Comparison of ENCODE assay signal across 23 mouse cellular contexts in genomic region chr13:44058277-44058676, GRCm38 (mm10).
DNase-seq lines count a peak whose midpoint lies in the region; ATAC-seq and TF ChIP-seq lines count a peak whose summit lies in the region.
"Had no signal": no experiment of that assay in that cellular context is flagged by ENCODE, and none has a peak within 500 bp of the region (broad histone marks: within the 10 kb centered on the region; RNA-seq: fewer than 3 reads in every experiment).

No protein-coding gene starts in this region.

- no peak overlapping the region for H3K4me2 ChIP-seq in heart, embryonic 13.5 days
- no peak overlapping the region for H3K4me2 ChIP-seq in heart, postnatal 0 days (ENCODE audit: low read depth, low read length)
- H3K4me2 ChIP-seq: hindbrain, embryonic 13.5 days had no signal

- H3K36me3 ChIP-seq in heart, embryonic 13.5 days = no peaks in the 10 kb centered on the region
- no peaks in the 10 kb centered on the region for H3K36me3 ChIP-seq in heart, postnatal 0 days (replicated peaks; ENCODE audit: control insufficient read depth, insufficient read depth, low read length)
- H3K36me3 ChIP-seq: embryonic facial prominence, embryonic 10.5 days; forebrain, embryonic 10.5 days; G1E; hindbrain, embryonic 13.5 days had no signal

- H3K9ac ChIP-seq in heart, embryonic 13.5 days = peak overlapping the region; percentile 13; the same call in 1 of the 2 replicates
- H3K9ac ChIP-seq in heart, postnatal 0 days (replicated peaks; ENCODE audit: low read depth, low read length) = no peak overlapping the region
- H3K9ac ChIP-seq: hindbrain, embryonic 13.5 days had no signal

- TF ChIP-seq EP300 in heart, postnatal 0 days (IDR thresholded peaks at IDR 0.05; ENCODE audit: low read depth) = no peak

- 39% methylated on average over 2 of the region's 2 CpGs for WGBS in heart, embryonic 13.5 days
- WGBS in heart, postnatal 0 days = 27% methylated on average over 2 of the region's 2 CpGs

- TF ChIP-seq CTCF in heart, postnatal 0 days (IDR thresholded peaks at IDR 0.05; ENCODE audit: low read depth) = no peak

- no peaks in the 10 kb centered on the region for H3K27me3 ChIP-seq in heart, embryonic 13.5 days (replicated peaks)
- H3K27me3 ChIP-seq in heart, postnatal 0 days (ENCODE audit: control insufficient read depth, insufficient read depth, low read length) = no peaks in the 10 kb centered on the region

- ATAC-seq in heart, embryonic 13.5 days (ENCODE audit: extremely low read depth, insufficient number of reproducible peaks, low FRiP score, low TSS enrichment) = no peak
- ATAC-seq in heart, postnatal 0 days (ENCODE audit: insufficient read depth, low read depth) = peak; percentile 69
- ATAC-seq: CD4-positive, CD25-positive, alpha-beta regulatory T cell, adult 4 months; forebrain, embryonic 14.5 days; hindbrain, postnatal 0 days had no signal

- peaks cover 85% of the 10 kb centered on the region for H3K4me1 ChIP-seq in heart, embryonic 13.5 days
- peaks cover 69% of the 10 kb centered on the region for H3K4me1 ChIP-seq in heart, postnatal 0 days (ENCODE audit: control insufficient read depth, insufficient read depth)

- no peaks in the 10 kb centered on the region for H3K9me3 ChIP-seq in heart, embryonic 13.5 days
- H3K9me3 ChIP-seq in heart, postnatal 0 days (replicated peaks; ENCODE audit: control insufficient read depth, low read length) = no peaks in the 10 kb centered on the region
- H3K9me3 ChIP-seq: embryonic facial prominence, embryonic 10.5 days; forebrain, embryonic 10.5 days; G1E; hindbrain, embryonic 13.5 days had no signal

- H3K27ac ChIP-seq in heart, embryonic 13.5 days (replicated peaks) = peak overlapping the region; percentile 89
- peak overlapping the region; percentile 75 for H3K27ac ChIP-seq in heart, postnatal 0 days (ENCODE audit: low read depth)
- H3K27ac ChIP-seq: embryonic facial prominence, embryonic 10.5 days; forebrain, embryonic 10.5 days; hindbrain, embryonic 13.5 days; hindbrain, postnatal 0 days; kidney, postnatal 0 days had no signal

- DNase-seq in cerebellum, adult 9-10 months = peak; percentile 2
- no peak for DNase-seq in cerebellum, adult 11-12 months
- DNase-seq in heart, adult 9 months (ENCODE audit: low spot score in 2 of 2) = peak; percentile 34 to 39
- no peak for DNase-seq in heart, postnatal 4 days
- peak; percentile 84 for DNase-seq in heart, postnatal 0 days (ENCODE audit: low spot score)
- no peak for DNase-seq in adipocyte (ENCODE audit: low spot score)
- DNase-seq: adrenal gland, postnatal 14 days; B cell, adult 2 months; cerebellum, adult 18-20 months; cerebellum, postnatal 10 days; gastrocnemius, postnatal 10 days; kidney, adult 11 months; kidney, adult 9 months had no signal

- no peak overlapping the region for H3K4me3 ChIP-seq in heart, embryonic 13.5 days
- H3K4me3 ChIP-seq in heart, postnatal 0 days (ENCODE audit: low read depth, low read length) = no peak overlapping the region
- H3K4me3 ChIP-seq: embryonic facial prominence, embryonic 10.5 days; erythroblast, embryonic 14.5 days; forebrain, embryonic 10.5 days; hindbrain, embryonic 13.5 days had no signal

Comparison
In these comparisons a context has a peak if more than half of its experiments do, and no peak if none do; other contexts are left out.
1. DNase-seq: peak in cerebellum, adult 9-10 months (single experiment), heart, adult 9 months (2 of 2) and heart, postnatal 0 days (single experiment); none in cerebellum, adult 11-12 months (single experiment), heart, postnatal 4 days (single experiment) and adipocyte (single experiment).